In genomic region chr16:17280471-17280870, GRCm38 (mm10) we compare ENCODE assay signal across 29 mouse cellular contexts. TPM values are rescaled to one million over a fixed set of nuclear protein-coding genes. Genes with fewer than 3 reads are reported as not detected.
DNase-seq lines count a peak whose midpoint lies in the region; ATAC-seq and TF ChIP-seq lines count a peak whose summit lies in the region.
"Had no signal": no experiment of that assay in that cellular context is flagged by ENCODE, and none has a peak within 500 bp of the region (broad histone marks: within the 10 kb centered on the region; RNA-seq: fewer than 3 reads in every experiment).

No protein-coding gene starts in this region.

- no peaks in the 10 kb centered on the region for H3K9me3 ChIP-seq in neural tube, embryonic 15.5 days (replicated peaks)
- no peaks in the 10 kb centered on the region for H3K9me3 ChIP-seq in lung, postnatal 0 days (ENCODE audit: low read length)
- H3K9me3 ChIP-seq in embryonic facial prominence, embryonic 10.5 days: no peaks in the 10 kb centered on the region
- H3K9me3 ChIP-seq: embryonic facial prominence, embryonic 13.5 days; forebrain, embryonic 12.5 days; forebrain, embryonic 15.5 days; heart, embryonic 12.5 days; heart, embryonic 15.5 days had no signal

- H3K4me2 ChIP-seq in neural tube, embryonic 15.5 days: no peak overlapping the region
- no peak overlapping the region for H3K4me2 ChIP-seq in lung, postnatal 0 days (replicated peaks; ENCODE audit: low read depth, low read length)
- H3K4me2 ChIP-seq: embryonic facial prominence, embryonic 13.5 days; forebrain, embryonic 12.5 days; forebrain, embryonic 15.5 days; heart, embryonic 12.5 days; heart, embryonic 15.5 days; hindbrain, embryonic 14.5 days had no signal

- H3K27me3 ChIP-seq in neural tube, embryonic 15.5 days (replicated peaks): peaks cover 25% of the 10 kb centered on the region
- peaks cover 12% of the 10 kb centered on the region; the same call in 1 of the 2 replicates for H3K27me3 ChIP-seq in lung, postnatal 0 days (replicated peaks; ENCODE audit: insufficient read depth, low read length)
- H3K27me3 ChIP-seq in embryonic facial prominence, embryonic 10.5 days (replicated peaks; ENCODE audit: low read depth, poor library complexity, severe bottlenecking): peaks cover 38% of the 10 kb centered on the region

- no peak for DNase-seq in left cerebral cortex, adult 2 months (ENCODE audit: extremely low spot score in 1 of 2, low spot score in 2 of 2)
- no peak for DNase-seq in left cerebral cortex, adult 9 months (ENCODE audit: low spot score in 2 of 2)
- DNase-seq in NIH3T3 (ENCODE audit: low read depth): peak; percentile 10
- DNase-seq in adrenal gland, adult 2 months: peak; percentile 67
- peak; percentile 62 for DNase-seq in adrenal gland, postnatal 14 days
- DNase-seq in lung, postnatal 0 days (ENCODE audit: low spot score): no peak
- no peak for DNase-seq in embryonic facial prominence, embryonic 10.5 days (ENCODE audit: low spot score)
- DNase-seq: cerebellum, adult 11 months; cerebellum, adult 2 months; cerebellum, adult 9-11 months; cerebellum, postnatal 25 days; gastrocnemius, postnatal 25 days; heart, adult 18-20 months; heart, postnatal 10 days; heart, postnatal 4 days had no signal

- H3K4me1 ChIP-seq in neural tube, embryonic 15.5 days: peaks cover 27% of the 10 kb centered on the region
- peaks cover 16% of the 10 kb centered on the region for H3K4me1 ChIP-seq in lung, postnatal 0 days (ENCODE audit: insufficient read depth, low read depth, low read length)
- H3K4me1 ChIP-seq in embryonic facial prominence, embryonic 10.5 days: peaks cover 23% of the 10 kb centered on the region

- WGBS in neural tube, embryonic 15.5 days: 93% methylated on average over 11 of the region's 11 CpGs
- WGBS in lung, postnatal 0 days: 88% methylated on average over 11 of the region's 11 CpGs
- WGBS in embryonic facial prominence, embryonic 10.5 days: 90% methylated on average over 11 of the region's 11 CpGs

- intact Hi-C loops in left cerebral cortex, adult 2 months (cut with DNase I): no loop called here

- H3K36me3 ChIP-seq in neural tube, embryonic 15.5 days: peaks cover 69% of the 10 kb centered on the region
- peaks cover 22% of the 10 kb centered on the region; the same call in 1 of the 2 replicates for H3K36me3 ChIP-seq in lung, postnatal 0 days (ENCODE audit: insufficient read depth, low read length)
- peaks cover 63% of the 10 kb centered on the region for H3K36me3 ChIP-seq in embryonic facial prominence, embryonic 10.5 days (replicated peaks)

- no peak overlapping the region for H3K9ac ChIP-seq in neural tube, embryonic 15.5 days (replicated peaks)
- no peak overlapping the region for H3K9ac ChIP-seq in lung, postnatal 0 days (replicated peaks; ENCODE audit: low read depth)
- H3K9ac ChIP-seq: embryonic facial prominence, embryonic 13.5 days; forebrain, embryonic 12.5 days; forebrain, embryonic 15.5 days; heart, embryonic 12.5 days; heart, embryonic 15.5 days; hindbrain, embryonic 14.5 days had no signal

- no peak for TF ChIP-seq EP300 in lung, postnatal 0 days (IDR thresholded peaks at IDR 0.05)

- no peak for ATAC-seq in neural tube, embryonic 15.5 days (ENCODE audit: low FRiP score)
- no peak for ATAC-seq in lung, postnatal 0 days
- ATAC-seq: activated CD4-positive, CD25-positive, alpha-beta regulatory T cell, adult 4 months; CD4-positive, CD25-positive, alpha-beta regulatory T cell, adult 4 months; forebrain, embryonic 15.5 days; hindbrain, postnatal 0 days; inflammation-experienced regulatory T-cells, adult 6 months had no signal

- TF ChIP-seq CTCF in left cerebral cortex, adult 2 months (IDR thresholded peaks at IDR 0.05): no peak
- no peak for TF ChIP-seq CTCF in lung, postnatal 0 days (IDR thresholded peaks at IDR 0.05)

- peak overlapping the region; percentile 25 for H3K27ac ChIP-seq in left cerebral cortex, adult 2 months
- H3K27ac ChIP-seq in neural tube, embryonic 15.5 days (replicated peaks): no peak overlapping the region
- no peak overlapping the region for H3K27ac ChIP-seq in lung, postnatal 0 days (ENCODE audit: low read length)
- no peak overlapping the region for H3K27ac ChIP-seq in embryonic facial prominence, embryonic 10.5 days (replicated peaks)
- H3K27ac ChIP-seq: embryonic facial prominence, embryonic 13.5 days; forebrain, embryonic 12.5 days; forebrain, embryonic 15.5 days; heart, embryonic 15.5 days; hindbrain, embryonic 14.5 days; hindbrain, postnatal 0 days had no signal

- H3K4me3 ChIP-seq in left cerebral cortex, adult 2 months: no peak overlapping the region
- no peak overlapping the region for H3K4me3 ChIP-seq in neural tube, embryonic 15.5 days (replicated peaks)
- no peak overlapping the region for H3K4me3 ChIP-seq in lung, postnatal 0 days (ENCODE audit: low read depth, low read length)
- H3K4me3 ChIP-seq in embryonic facial prominence, embryonic 10.5 days: no peak overlapping the region
- H3K4me3 ChIP-seq: embryonic facial prominence, embryonic 13.5 days; erythroblast, embryonic 14.5 days; forebrain, embryonic 12.5 days; forebrain, embryonic 15.5 days; heart, embryonic 12.5 days; heart, embryonic 15.5 days had no signal

RNA-seq across cellular contexts. Expression of gene Tmem191c, which starts 4.6 kb away (rescaled TPM):
- 100 to 1,000 TPM; 105 to 116 TPM for total RNA-seq in left cerebral cortex, adult 2 months (2021)
- total RNA-seq in adrenal gland, adult 2 months (2021): 1 to 10 TPM; 6.8 to 7.9 TPM
- 15.8 and 19.9 TPM in 2 replicates for polyA plus RNA-seq in adrenal gland, adult 2 months (2012; rRNA removed)
- 8.4 and 10.5 TPM in 2 replicates for total RNA-seq in adrenal gland, postnatal 14 days (2021)
- polyA plus RNA-seq in neural tube, embryonic 15.5 days (2015; fragmentation: Nextera tagmentation; extraction: Ambion mirVana): 87.0 and 112 TPM in 2 replicates
- 7.1 and 7.7 TPM in 2 replicates for polyA plus RNA-seq in lung, postnatal 0 days (2015; fragmentation: Nextera tagmentation; extraction: Ambion mirVana)
- 7.1 and 8.9 TPM in 2 replicates for polyA plus RNA-seq in embryonic facial prominence, embryonic 10.5 days (2016; fragmentation: Nextera tagmentation; extraction: Ambion mirVana)

RNA-seq across cellular contexts. Expression of gene Hic2, which starts 47.1 kb away (rescaled TPM):
- 1 to 10 TPM; 5.3 to 6.0 TPM for total RNA-seq in left cerebral cortex, adult 2 months (2021)
- total RNA-seq in adrenal gland, adult 2 months (2021): 1 to 10 TPM; 2.4 to 2.7 TPM
- 2.1 and 2.6 TPM in 2 replicates for polyA plus RNA-seq in adrenal gland, adult 2 months (2012; rRNA removed)
- 2.7 and 3.2 TPM in 2 replicates for total RNA-seq in adrenal gland, postnatal 14 days (2021)
- 6.7 and 7.4 TPM in 2 replicates for polyA plus RNA-seq in neural tube, embryonic 15.5 days (2015; fragmentation: Nextera tagmentation; extraction: Ambion mirVana)
- 2.0 and 2.2 TPM in 2 replicates for polyA plus RNA-seq in lung, postnatal 0 days (2015; fragmentation: Nextera tagmentation; extraction: Ambion mirVana)
- 17.0 and 17.1 TPM in 2 replicates for polyA plus RNA-seq in embryonic facial prominence, embryonic 10.5 days (2016; fragmentation: Nextera tagmentation; extraction: Ambion mirVana)

RNA-seq across cellular contexts. Expression of gene Serpind1, which starts 50.7 kb away (rescaled TPM):
- 1 to 10 TPM; 1.8 to 2.8 TPM for total RNA-seq in left cerebral cortex, adult 2 months (2021)
- total RNA-seq in adrenal gland, adult 2 months (2021): 1 to 10 TPM in 1 of 2 experiments, under 1 TPM in 1; 0.41 to 1.2 TPM
- polyA plus RNA-seq in adrenal gland, adult 2 months (2012; rRNA removed): 0.24 TPM in 1 of 2 replicates, not detected in the other
- total RNA-seq in adrenal gland, postnatal 14 days (2021): 3.7 and 75.0 TPM in 2 replicates
- polyA plus RNA-seq in neural tube, embryonic 15.5 days (2015; fragmentation: Nextera tagmentation; extraction: Ambion mirVana): 1.0 and 1.9 TPM in 2 replicates
- 1.2 and 2.1 TPM in 2 replicates for polyA plus RNA-seq in lung, postnatal 0 days (2015; fragmentation: Nextera tagmentation; extraction: Ambion mirVana)
- 0.19 and 0.21 TPM in 2 replicates for polyA plus RNA-seq in embryonic facial prominence, embryonic 10.5 days (2016; fragmentation: Nextera tagmentation; extraction: Ambion mirVana)
- total RNA-seq: gastrocnemius, adult 8-10 months; MEL had no signal
- polyA plus RNA-seq: erythroblast, embryonic 14.5 days had no signal

Comparison
In these comparisons a context has a peak if more than half of its experiments do, and no peak if none do; other contexts are left out.
1. DNase-seq: peak in NIH3T3 (single experiment), adrenal gland, adult 2 months (single experiment) and adrenal gland, postnatal 14 days (single experiment); none in left cerebral cortex, adult 2 months (0 of 2), left cerebral cortex, adult 9 months (0 of 2), lung, postnatal 0 days (single experiment) and embryonic facial prominence, embryonic 10.5 days (single experiment).